ENCODE assay signal across 8 mouse cellular contexts in genomic region chrX:18162861-18163731, GRCm38 (mm10). TPM values are rescaled to one million over a fixed set of nuclear protein-coding genes. Genes with fewer than 3 reads are reported as not detected.
A peak's percentile ranks its signal among the peaks of the same experiment; 100 is the strongest.
DNase-seq lines count a peak whose midpoint lies in the region; ATAC-seq and TF ChIP-seq lines count a peak whose summit lies in the region.

No protein-coding gene starts in this region.

- peak overlapping the region; percentile 49 for H3K4me2 ChIP-seq in hindbrain, embryonic 11.5 days (replicated peaks; ENCODE audit: low read depth, low read length)

- peak overlapping the region; percentile 96 to 99 for H3K4me3 ChIP-seq in MEL (ENCODE audit: control insufficient read depth in 1 of 2, insufficient read depth in 1 of 2, low read depth in 2 of 2, low read length in 2 of 2)
- H3K4me3 ChIP-seq in cerebellum, adult 2 months (replicated peaks; ENCODE audit: insufficient read depth, low read depth, low read length) = peak overlapping the region; percentile 96
- peak overlapping the region; percentile 87 for H3K4me3 ChIP-seq in hindbrain, embryonic 11.5 days (ENCODE audit: low read depth, low read length)

- H3K9me3 ChIP-seq in MEL (replicated peaks; ENCODE audit: insufficient read depth, low read length) = no peaks in the 10 kb centered on the region
- H3K9me3 ChIP-seq in hindbrain, embryonic 11.5 days (ENCODE audit: control insufficient read depth, low read length) = no peaks in the 10 kb centered on the region

- peak; percentile 23 to 49; a peak in 2 of 4 replicates for TF ChIP-seq POLR2A in MEL (IDR thresholded peaks at IDR 0.05; ENCODE audit: control insufficient read depth in 1 of 2, insufficient read depth in 1 of 2, low read depth in 1 of 2, low read length in 2 of 2, poor library complexity in 1 of 2)
- no peak for TF ChIP-seq POLR2A in cerebellum, adult 2 months (IDR thresholded peaks at IDR 0.05; ENCODE audit: borderline replicate concordance, insufficient read depth, low read length)

- TF ChIP-seq EP300 in MEL (IDR thresholded peaks at IDR 0.05; ENCODE audit: low read depth in 1 of 2, low read length in 2 of 2) = no peak

- peak; percentile 36 for ATAC-seq in frontal cortex, adult (ENCODE audit: low TSS enrichment)
- peak; percentile 21 for ATAC-seq in hindbrain, embryonic 11.5 days (ENCODE audit: low FRiP score)

- peaks cover 8 to 10% of the 10 kb centered on the region in 2 experiments; a peak in 3 of 4 replicates for H3K4me1 ChIP-seq in MEL (ENCODE audit: control insufficient read depth in 1 of 2, insufficient read depth in 2 of 2, low read length in 2 of 2)
- no peaks in the 10 kb centered on the region for H3K4me1 ChIP-seq in cerebellum, adult 2 months (ENCODE audit: control insufficient read depth, insufficient read depth, low read length)
- no peaks in the 10 kb centered on the region for H3K4me1 ChIP-seq in hindbrain, embryonic 11.5 days (replicated peaks; ENCODE audit: control insufficient read depth, insufficient read depth, low read length)

- H3K79me2 ChIP-seq in MEL (ENCODE audit: control insufficient read depth, insufficient read depth, low read length, poor library complexity) = peaks cover 36% of the 10 kb centered on the region

- H3K27me3 ChIP-seq in MEL (ENCODE audit: control insufficient read depth in 1 of 2, insufficient read depth in 2 of 2, low read length in 2 of 2) = no peaks in the 10 kb centered on the region
- no peaks in the 10 kb centered on the region for H3K27me3 ChIP-seq in cerebellum, adult 2 months (ENCODE audit: control insufficient read depth, insufficient read depth, low read length)
- no peaks in the 10 kb centered on the region for H3K27me3 ChIP-seq in hindbrain, embryonic 11.5 days (ENCODE audit: control insufficient read depth, insufficient read depth, low read length)

- H3K27ac ChIP-seq in MEL (ENCODE audit: control insufficient read depth, low read depth, low read length) = peak overlapping the region; percentile 97
- peak overlapping the region; percentile 98 for H3K27ac ChIP-seq in cerebellum, adult 2 months (ENCODE audit: insufficient read depth, low read length)
- H3K27ac ChIP-seq in hindbrain, embryonic 11.5 days (ENCODE audit: low read depth, low read length) = peak overlapping the region; percentile 94

- no peak for TF ChIP-seq CTCF in MEL (IDR thresholded peaks at IDR 0.05 in 2 of 3, conservative IDR thresholded peaks at IDR 0.05 in 1 of 3; ENCODE audit: control insufficient read depth in 1 of 3, insufficient read depth in 1 of 3, low read depth in 2 of 3, low read length in 3 of 3, poor library complexity in 1 of 3, severe bottlenecking in 1 of 3)
- TF ChIP-seq CTCF in cerebellum, adult 2 months (IDR thresholded peaks at IDR 0.05; ENCODE audit: borderline replicate concordance, insufficient read depth, low read depth, low read length) = no peak

- under 1% methylated on average over 75 of the region's 95 CpGs for WGBS in cerebellum, adult 2 months
- under 1% methylated on average over 85 of the region's 95 CpGs for WGBS in hindbrain, embryonic 11.5 days

- H3K9ac ChIP-seq in MEL (ENCODE audit: control insufficient read depth, low read depth, low read length, poor library complexity, severe bottlenecking) = peak overlapping the region; percentile 99
- peak overlapping the region; percentile 92 for H3K9ac ChIP-seq in hindbrain, embryonic 11.5 days (ENCODE audit: low read depth, low read length)

- no peak for DNase-seq in MEL (ENCODE audit: low read depth, low spot score)
- peak; percentile 64 to 84 for DNase-seq in cerebellum, adult 2 months
- DNase-seq in hindbrain, embryonic 11.5 days (ENCODE audit: low spot score) = peak; percentile 76
- DNase-seq in layer of hippocampus, postnatal 36 days = peak; percentile 45 to 65
- peak; percentile 67 to 79 for DNase-seq in lung, postnatal 4 days
- peak; percentile 37 for DNase-seq in right cerebral cortex, adult 18-20 months
- peak; percentile 73 for DNase-seq in urinary bladder, adult 2 months (ENCODE audit: low spot score)

- TF ChIP-seq RAD21 in MEL (IDR thresholded peaks at IDR 0.05; ENCODE audit: low read depth, low read length) = no peak

- H3K36me3 ChIP-seq in MEL (ENCODE audit: control insufficient read depth in 1 of 2, insufficient read depth in 2 of 2, low read length in 2 of 2) = peaks cover 6 to 13% of the 10 kb centered on the region in 2 experiments; a peak in 3 of 4 replicates
- H3K36me3 ChIP-seq in hindbrain, embryonic 11.5 days (ENCODE audit: control insufficient read depth, insufficient read depth, low read length) = no peaks in the 10 kb centered on the region

TF ChIP-seq in MEL, 35 proteins besides CTCF, POLR2A, EP300 and RAD21:
- TF ChIP-seq UBTF (IDR thresholded peaks at IDR 0.05; ENCODE audit: borderline replicate concordance, insufficient read depth, low read depth, low read length) = peak; percentile 55; the same call in 1 of the 2 replicates
- 0 out of 2 replicates have a peak, but pooled peaks have one; percentile 11 for TF ChIP-seq POLR2AphosphoS2 (IDR thresholded peaks at IDR 0.05; ENCODE audit: low read length)
- no peak for TF ChIP-seq ZKSCAN1 (IDR thresholded peaks at IDR 0.05; ENCODE audit: low read depth, low read length)

RNA-seq across cellular contexts. Expression of gene Kdm6a, which starts 0.7 kb away (rescaled TPM):
- 19.6 and 22.9 TPM in 2 replicates for total RNA-seq in MEL (2012; rRNA removed)
- 10 to 100 TPM in 1 of 2 experiments, not detected in 1; 20.1 TPM for polyA plus RNA-seq in MEL (2012; ENCODE audit: insufficient read depth in 1 of 2, insufficient read length in 2 of 2, low read depth in 1 of 2, low replicate concordance in 2 of 2, missing spikeins in 1 of 2)
- polyA plus RNA-seq in cerebellum, adult 2 months (2012; rRNA removed) = 23.4 and 44.0 TPM in 2 replicates
- polyA plus RNA-seq in hindbrain, embryonic 11.5 days (2014; fragmentation: Nextera tagmentation; extraction: Ambion mirVana) = 35.3 and 36.2 TPM in 2 replicates
- total RNA-seq in layer of hippocampus, postnatal 36 days (2021) = 10 to 100 TPM; 41.2 to 53.8 TPM
- 19.8 and 23.6 TPM in 2 replicates for polyA plus RNA-seq in urinary bladder, adult 2 months (2012; rRNA removed)

RNA-seq across cellular contexts. Expression of gene Dusp21, which starts 17.4 kb away (rescaled TPM):
- total RNA-seq in MEL (2012; rRNA removed) = not detected in 2 replicates
- polyA plus RNA-seq in MEL (2012; ENCODE audit: insufficient read depth in 1 of 2, insufficient read length in 2 of 2, low read depth in 1 of 2, low replicate concordance in 2 of 2, missing spikeins in 1 of 2) = not detected
- polyA plus RNA-seq in cerebellum, adult 2 months (2012; rRNA removed) = not detected in 2 replicates
- not detected in 2 replicates for polyA plus RNA-seq in hindbrain, embryonic 11.5 days (2014; fragmentation: Nextera tagmentation; extraction: Ambion mirVana)
- total RNA-seq in layer of hippocampus, postnatal 36 days (2021) = not detected
- polyA plus RNA-seq in urinary bladder, adult 2 months (2012; rRNA removed) = not detected in 2 replicates
